9 mouse cellular contexts compared by ENCODE assay signal in genomic region chr7:108950762-108951331, GRCm38 (mm10). TPM values are rescaled to one million over a fixed set of nuclear protein-coding genes. Genes with fewer than 3 reads are reported as not detected.
DNase-seq lines count a peak whose midpoint lies in the region; ATAC-seq and TF ChIP-seq lines count a peak whose summit lies in the region.
"Had no signal": no experiment of that assay in that cellular context is flagged by ENCODE, and none has a peak within 500 bp of the region (broad histone marks: within the 10 kb centered on the region; RNA-seq: fewer than 3 reads in every experiment).

No protein-coding gene starts in this region.

- no peak for TF ChIP-seq CTCF in lung, adult 2 months (IDR thresholded peaks at IDR 0.05; ENCODE audit: insufficient read depth, low read length)
- TF ChIP-seq CTCF in forebrain, postnatal 0 days (IDR thresholded peaks at IDR 0.05; ENCODE audit: low read depth): no peak

- peak overlapping the region; percentile 42 for H3K4me3 ChIP-seq in lung, embryonic 15.5 days
- H3K4me3 ChIP-seq in lung, adult 2 months (replicated peaks; ENCODE audit: extremely low read depth, low read depth, low read length): no peak overlapping the region
- peak overlapping the region; percentile 65 for H3K4me3 ChIP-seq in forebrain, postnatal 0 days (ENCODE audit: low read depth, low read length)
- peak overlapping the region; percentile 45 for H3K4me3 ChIP-seq in stomach, embryonic 16.5 days (replicated peaks; ENCODE audit: low read length)

- H3K4me1 ChIP-seq in lung, embryonic 15.5 days: peaks cover 13% of the 10 kb centered on the region
- H3K4me1 ChIP-seq in lung, adult 2 months (ENCODE audit: control insufficient read depth, insufficient read depth, low read length): no peaks in the 10 kb centered on the region; the same call in 1 of the 2 replicates
- H3K4me1 ChIP-seq in forebrain, postnatal 0 days (ENCODE audit: insufficient read depth): no peaks in the 10 kb centered on the region
- peaks cover 12% of the 10 kb centered on the region for H3K4me1 ChIP-seq in stomach, embryonic 16.5 days (ENCODE audit: control insufficient read depth, insufficient read depth, low read length)

- ATAC-seq in lung, embryonic 15.5 days (ENCODE audit: borderline replicate concordance, extremely low read depth, low FRiP score, low TSS enrichment): peak; percentile 10; the same call in 1 of the 2 replicates
- ATAC-seq in forebrain, postnatal 0 days: peak; percentile 81
- no peak; the same call in 1 of the 2 replicates for ATAC-seq in stomach, embryonic 16.5 days (ENCODE audit: insufficient read depth, low FRiP score)

- peak overlapping the region; percentile 85 for H3K4me2 ChIP-seq in lung, embryonic 15.5 days
- peak overlapping the region; percentile 84 for H3K4me2 ChIP-seq in forebrain, postnatal 0 days (ENCODE audit: low read depth)
- peak overlapping the region; percentile 73 for H3K4me2 ChIP-seq in stomach, embryonic 16.5 days (ENCODE audit: low read depth, low read length)

- H3K27ac ChIP-seq in lung, embryonic 15.5 days: no peak overlapping the region
- H3K27ac ChIP-seq in forebrain, postnatal 0 days (ENCODE audit: low read depth, low read length): peak overlapping the region; percentile 90
- no peak overlapping the region for H3K27ac ChIP-seq in stomach, embryonic 16.5 days (ENCODE audit: low read length)
- H3K27ac ChIP-seq: macrophage had no signal

- under 1% methylated on average over 52 of the region's 52 CpGs for WGBS in lung, embryonic 15.5 days
- WGBS in lung, adult 2 months: 2% methylated on average over 52 of the region's 52 CpGs
- under 1% methylated on average over 52 of the region's 52 CpGs for WGBS in forebrain, postnatal 0 days
- WGBS in stomach, embryonic 16.5 days: 1% methylated on average over 52 of the region's 52 CpGs

- no peak for TF ChIP-seq POLR2A in lung, adult 2 months (IDR thresholded peaks at IDR 0.05; ENCODE audit: borderline replicate concordance, extremely low read depth, low read depth, low read length)

- DNase-seq in lung, adult 2 months: no peak
- peak; percentile 59 to 70 for DNase-seq in cerebellum, adult 18-20 months
- DNase-seq in forebrain, postnatal 0 days: peak; percentile 85
- DNase-seq in layer of hippocampus, adult 18-20 months (ENCODE audit: low spot score in 2 of 2): peak; percentile 69 to 86
- peak; percentile 30 for DNase-seq in mesoderm, embryonic 11.5 days (ENCODE audit: low read depth, low spot score)
- no peak for DNase-seq in gastrocnemius, adult 8-10 months (ENCODE audit: low spot score in 2 of 2)

- 0 out of 2 replicates have a peak overlapping the region, but pooled peaks have one; percentile 5 for H3K9ac ChIP-seq in lung, embryonic 15.5 days
- H3K9ac ChIP-seq in forebrain, postnatal 0 days: peak overlapping the region; percentile 76
- H3K9ac ChIP-seq in stomach, embryonic 16.5 days (ENCODE audit: low read length): peak overlapping the region; percentile 34

- peaks cover 44% of the 10 kb centered on the region for H3K27me3 ChIP-seq in lung, embryonic 15.5 days
- H3K27me3 ChIP-seq in forebrain, postnatal 0 days (ENCODE audit: insufficient read depth, low read length): peaks cover 11% of the 10 kb centered on the region; the same call in 1 of the 2 replicates
- H3K27me3 ChIP-seq in stomach, embryonic 16.5 days (ENCODE audit: control insufficient read depth, insufficient read depth, low read length): peaks cover 39% of the 10 kb centered on the region

- no peaks in the 10 kb centered on the region for H3K9me3 ChIP-seq in lung, embryonic 15.5 days
- H3K9me3 ChIP-seq in forebrain, postnatal 0 days (ENCODE audit: low read length): no peaks in the 10 kb centered on the region
- no peaks in the 10 kb centered on the region for H3K9me3 ChIP-seq in stomach, embryonic 16.5 days (replicated peaks; ENCODE audit: control insufficient read depth, low read length)

- H3K36me3 ChIP-seq in lung, embryonic 15.5 days: no peaks in the 10 kb centered on the region; the same call in 1 of the 2 replicates
- H3K36me3 ChIP-seq in forebrain, postnatal 0 days (ENCODE audit: insufficient read depth): peaks cover 4% of the 10 kb centered on the region; the same call in 1 of the 2 replicates
- no peaks in the 10 kb centered on the region for H3K36me3 ChIP-seq in stomach, embryonic 16.5 days (ENCODE audit: control insufficient read depth, insufficient read depth, low read length)

RNA-seq across cellular contexts. Expression of gene Tub, which starts 0.7 kb away (rescaled TPM):
- 1.5 and 1.8 TPM in 2 replicates for polyA plus RNA-seq in lung, embryonic 15.5 days (2015; fragmentation: Nextera tagmentation; extraction: Ambion mirVana)
- 0.66 and 0.76 TPM in 2 replicates for polyA plus RNA-seq in lung, adult 2 months (2012; rRNA removed)
- 158 and 188 TPM in 2 replicates for total RNA-seq in forebrain, postnatal 0 days (2014; rRNA removed)
- polyA plus RNA-seq in forebrain, postnatal 0 days (2015; fragmentation: Nextera tagmentation; extraction: Ambion mirVana): 30.2 and 39.1 TPM in 2 replicates
- total RNA-seq in layer of hippocampus, adult 18-20 months (2021): 100 to 1,000 TPM; 179 TPM
- 2.1 and 2.6 TPM in 2 replicates for polyA plus RNA-seq in stomach, embryonic 16.5 days (2015; fragmentation: Nextera tagmentation; extraction: Ambion mirVana)
- total RNA-seq in gastrocnemius, adult 8-10 months (2022): under 1 TPM; 0.24 to 0.52 (median 0.31) TPM
- polyA plus RNA-seq: macrophage had no signal

RNA-seq across cellular contexts. Expression of gene Eif3f, which starts 16.6 kb away (rescaled TPM):
- polyA plus RNA-seq in lung, embryonic 15.5 days (2015; fragmentation: Nextera tagmentation; extraction: Ambion mirVana): 86.6 and 87.6 TPM in 2 replicates
- polyA plus RNA-seq in lung, adult 2 months (2012; rRNA removed): 107 and 141 TPM in 2 replicates
- 118 and 120 TPM in 2 replicates for total RNA-seq in forebrain, postnatal 0 days (2014; rRNA removed)
- 80.6 and 81.5 TPM in 2 replicates for polyA plus RNA-seq in forebrain, postnatal 0 days (2015; fragmentation: Nextera tagmentation; extraction: Ambion mirVana)
- 100 to 1,000 TPM; 101 to 103 TPM for total RNA-seq in layer of hippocampus, adult 18-20 months (2021)
- 60.7 and 63.5 TPM in 2 replicates for polyA plus RNA-seq in stomach, embryonic 16.5 days (2015; fragmentation: Nextera tagmentation; extraction: Ambion mirVana)
- total RNA-seq in gastrocnemius, adult 8-10 months (2022): 100 to 1,000 TPM; 111 to 136 (median 121) TPM

RNA-seq across cellular contexts. Expression of gene Nlrp10, which starts 20.9 kb away (rescaled TPM):
- polyA plus RNA-seq in lung, embryonic 15.5 days (2015; fragmentation: Nextera tagmentation; extraction: Ambion mirVana): 0.73 and 1.00 TPM in 2 replicates
- 0.18 and 2.0 TPM in 2 replicates for polyA plus RNA-seq in lung, adult 2 months (2012; rRNA removed)
- 0.05 TPM in 1 of 2 replicates, not detected in the other for total RNA-seq in forebrain, postnatal 0 days (2014; rRNA removed)
- polyA plus RNA-seq in forebrain, postnatal 0 days (2015; fragmentation: Nextera tagmentation; extraction: Ambion mirVana): 0.04 and 0.10 TPM in 2 replicates
- total RNA-seq in layer of hippocampus, adult 18-20 months (2021): under 1 TPM; 0.32 to 0.38 TPM
- polyA plus RNA-seq in stomach, embryonic 16.5 days (2015; fragmentation: Nextera tagmentation; extraction: Ambion mirVana): 0.89 and 2.3 TPM in 2 replicates
- total RNA-seq in gastrocnemius, adult 8-10 months (2022): 1 to 10 TPM; 1.3 to 2.5 (median 1.8) TPM

RNA-seq across cellular contexts. Expression of gene Olfr519, which starts 56.6 kb away (rescaled TPM):
- polyA plus RNA-seq in lung, embryonic 15.5 days (2015; fragmentation: Nextera tagmentation; extraction: Ambion mirVana): not detected in 2 replicates
- polyA plus RNA-seq in lung, adult 2 months (2012; rRNA removed): not detected in 2 replicates
- total RNA-seq in forebrain, postnatal 0 days (2014; rRNA removed): not detected in 2 replicates
- polyA plus RNA-seq in forebrain, postnatal 0 days (2015; fragmentation: Nextera tagmentation; extraction: Ambion mirVana): not detected in 2 replicates
- not detected for total RNA-seq in layer of hippocampus, adult 18-20 months (2021)
- not detected in 2 replicates for polyA plus RNA-seq in stomach, embryonic 16.5 days (2015; fragmentation: Nextera tagmentation; extraction: Ambion mirVana)
- total RNA-seq in gastrocnemius, adult 8-10 months (2022): not detected
- polyA plus RNA-seq: macrophage had no signal

Comparison
In these comparisons a context has a peak if more than half of its experiments do, and no peak if none do; other contexts are left out.
1. H3K9ac ChIP-seq: peak in every context shown above with its lines; median percentile 76 in forebrain, postnatal 0 days; 34 in stomach, embryonic 16.5 days; 5 in lung, embryonic 15.5 days.
2. DNase-seq: peak in cerebellum, adult 18-20 months (2 of 2), forebrain, postnatal 0 days (single experiment), layer of hippocampus, adult 18-20 months (2 of 2) and mesoderm, embryonic 11.5 days (single experiment); none in lung, adult 2 months (single experiment) and gastrocnemius, adult 8-10 months (0 of 2).
3. Peak in every context shown above with its lines, with median percentiles within 50 percentile points of each other: H3K4me2 ChIP-seq.